Mouse (Mus musculus) liver, embryonic 14.5 days (tissue): Measurements from ENCODE around the gene Stk33. TPM values are rescaled to one million over a fixed set of nuclear protein-coding genes. Genes with fewer than 3 reads are reported as not detected.
A peak's percentile ranks its signal among the peaks of the same experiment; 100 is the strongest.

Source experiments
- ATAC-seq: fragments of 200-750 bp; cut with Nextera tagmentation; 2 replicates; pipeline ENCODE4 v1.8.0; 2017; ENCODE audit warnings: moderate number of reproducible peaks, mild to moderate bottlenecking, moderate library complexity; ENCODE audit not compliant: insufficient read depth
- DNase-seq, 3 experiments: peaks; one replicate each; pipeline ENCODE4 v3.0.0-alpha.2; 2012 to 2013; ENCODE audit warnings: low read depth in 3 of 3, low spot score in 3 of 3
- H3K27ac ChIP-seq: fragments of 300-500 bp; sonication (generic); 2 replicates; pipeline ENCODE4 v1.5.1; 2014; ENCODE audit warnings: moderate library complexity, mild to moderate bottlenecking, control low read depth, inconsistent platforms
- H3K27me3 ChIP-seq: fragments of 300-500 bp; sonication (generic); 2 replicates; pipeline ENCODE4 v1.6.1; 2014; ENCODE audit warnings: mild to moderate bottlenecking, low read length, moderate library complexity; ENCODE audit not compliant: control insufficient read depth, insufficient read depth
- H3K36me3 ChIP-seq: fragments of 300-500 bp; sonication (generic); replicated peaks from 2 replicates; pipeline ENCODE4 v1.6.1; 2014; ENCODE audit warnings: low read depth; ENCODE audit not compliant: control insufficient read depth, insufficient read depth
- H3K4me1 ChIP-seq, 2 experiments: fragments of 200-500 bp in 1 of 2; fragments of 300-500 bp in 1 of 2; sonication (generic) in 1 of 2; replicated peaks; 2 replicates each; pipeline ENCODE4 v1.6.1; 2012 to 2014; ENCODE audit warnings: antibody characterized with exemption in 1 of 2, inconsistent platforms in 1 of 2, low read length in 1 of 2; ENCODE audit not compliant: control insufficient read depth in 2 of 2, insufficient read depth in 2 of 2
- H3K4me2 ChIP-seq: fragments of 300-500 bp; sonication (generic); 2 replicates; pipeline ENCODE4 v1.6.1; 2014; ENCODE audit warnings: low read depth, mild to moderate bottlenecking, control low read depth, moderate library complexity
- H3K4me3 ChIP-seq, 2 experiments: fragments of 200-500 bp in 1 of 2; fragments of 300-500 bp in 1 of 2; sonication (generic) in 1 of 2; 2 replicates each; pipeline ENCODE4 v1.5.1; 2012 to 2014; ENCODE audit warnings: low read depth in 2 of 2, low read length in 2 of 2, mild to moderate bottlenecking in 2 of 2, control low read depth in 1 of 2, inconsistent platforms in 1 of 2, moderate library complexity in 1 of 2; ENCODE audit not compliant: insufficient read depth in 1 of 2
- H3K9ac ChIP-seq: fragments of 300-500 bp; sonication (generic); replicated peaks from 2 replicates; pipeline ENCODE4 v1.6.1; 2014; ENCODE audit warnings: mild to moderate bottlenecking, control low read depth, moderate library complexity
- H3K9me3 ChIP-seq: fragments of 300-500 bp; sonication (generic); 2 replicates; pipeline ENCODE4 v1.6.1; 2016; ENCODE audit warnings: low read length, mixed read lengths; ENCODE audit not compliant: control insufficient read depth
- CTCF ChIP-seq: IDR thresholded peaks from 2 replicates; pipeline ENCODE4 v1.5.1; 2016; ENCODE audit warnings: antibody characterized with exemption, low read depth, control low read depth
- EP300 ChIP-seq: IDR thresholded peaks from 2 replicates; pipeline ENCODE4 v1.6.1; 2016; ENCODE audit warnings: antibody characterized with exemption, low read depth
- WGBS: fragments of 180-500 bp; shearing (Covaris S2); extraction: QIAGEN DNeasy Blood & Tissue Kit; methylation state at CpG from one replicate; pipeline ENCODE4 v1.1.7; 2014; ENCODE audit not compliant: insufficient replicate concordance; 5-methylcytosine and 5-hydroxymethylcytosine counted together
- polyA plus RNA-seq, 2 experiments: library from polyadenylated mRNA; depleted of rRNA in 1 of 2; stranded (reverse) in 1 of 2; unstranded in 1 of 2; fragments of >200 nt; fragmentation: Nextera tagmentation in 1 of 2; extraction: Ambion mirVana in 1 of 2; gene quantifications; 2 replicates each; pipeline versions ENCODE4 v1.2.1 to v1.2.3; 2012 to 2014

The Stk33 gene
- polyA plus RNA-seq, 2 experiments, result not detected

- TF ChIP-seq CTCF (no peak), EP300 (no peak)
- no peak overlapping the region for H3K4me2 ChIP-seq
- H3K4me3 ChIP-seq, result no peak overlapping the region
- no peak overlapping the region for H3K27ac ChIP-seq
- no peak overlapping the region for H3K9ac ChIP-seq
- H3K4me1 ChIP-seq, result no peaks in the 10 kb centered on the region
- no peaks in the 10 kb centered on the region for H3K9me3 ChIP-seq
- H3K27me3 ChIP-seq, result no peaks in the 10 kb centered on the region
- no peak for ATAC-seq
- H3K36me3 ChIP-seq, result no peaks in the 10 kb centered on the region
- 70% methylated on average over 9 of the region's 9 CpGs for WGBS
- no peak for DNase-seq
Measured at GRCm38 (mm10) chr7:109454856-109455255, 16.0 kb upstream of the Stk33 start.

GRCm38 (mm10) chr7:109448060-109448459, 9.2 kb upstream of the Stk33 start:
- H3K4me2 ChIP-seq, result no peak overlapping the region

GRCm38 (mm10) chr7:109445012-109445411, 6.1 kb upstream of the Stk33 start:
- Histone ChIP-seq H3K4me2 (no peak overlapping the region), H3K9me3 (no peaks in the 10 kb centered on the region), H3K9ac (no peak overlapping the region), H3K27me3 (peaks cover 4% of the 10 kb centered on the region), H3K36me3 (no peaks in the 10 kb centered on the region), H3K27ac (no peak overlapping the region), H3K4me1 (no peaks in the 10 kb centered on the region), H3K4me3 (no peak overlapping the region)
- DNase-seq, result peak in 1 of 3 experiments; percentile 3
- 6% methylated on average over 6 of the region's 6 CpGs for WGBS
- TF ChIP-seq EP300 (no peak), CTCF (peak; percentile 59)
- no peak for ATAC-seq

More at GRCm38 (mm10) chr7:109448060-109448459, 9.2 kb upstream of the Stk33 start:
- no peak for TF ChIP-seq EP300
- no peaks in the 10 kb centered on the region for H3K4me1 ChIP-seq
- WGBS, result 61% methylated on average over 2 of the region's 2 CpGs
- no peak overlapping the region for H3K27ac ChIP-seq
- H3K27me3 ChIP-seq, result no peaks in the 10 kb centered on the region
- DNase-seq (no peak), ATAC-seq (no peak)
- no peak overlapping the region for H3K9ac ChIP-seq
- no peaks in the 10 kb centered on the region for H3K36me3 ChIP-seq
- no peaks in the 10 kb centered on the region for H3K9me3 ChIP-seq
- no peak overlapping the region for H3K4me3 ChIP-seq

GRCm38 (mm10) chr7:109442739-109443138, 3.9 kb upstream of the Stk33 start:
- TF ChIP-seq CTCF (no peak), EP300 (no peak)
- H3K9ac ChIP-seq, result no peak overlapping the region
- H3K4me3 ChIP-seq, result no peak overlapping the region
- H3K27me3 ChIP-seq, result peaks cover 27% of the 10 kb centered on the region
- H3K9me3 ChIP-seq, result no peaks in the 10 kb centered on the region
- H3K4me1 ChIP-seq, result no peaks in the 10 kb centered on the region
- ATAC-seq, result no peak
- H3K36me3 ChIP-seq, result no peaks in the 10 kb centered on the region
- DNase-seq, result no peak
- no peak overlapping the region for H3K4me2 ChIP-seq
- no peak overlapping the region for H3K27ac ChIP-seq
- WGBS, result 63% methylated on average over 5 of the region's 5 CpGs

- Histone ChIP-seq H3K27me3 (peaks cover 29% of the 10 kb centered on the region), H3K4me2 (no peak overlapping the region), H3K4me3 (no peak overlapping the region), H3K36me3 (no peaks in the 10 kb centered on the region), H3K4me1 (no peaks in the 10 kb centered on the region), H3K9me3 (no peaks in the 10 kb centered on the region), H3K9ac (no peak overlapping the region), H3K27ac (no peak overlapping the region)
- DNase-seq (no peak), ATAC-seq (no peak)
- TF ChIP-seq CTCF, result no peak
- no peak for TF ChIP-seq EP300
- WGBS, result 70% methylated on average over 9 of the region's 9 CpGs
Measured at GRCm38 (mm10) chr7:109440697-109441269, 1.9 kb upstream of the Stk33 start.
